Mouse (Mus musculus): ENCODE data around the gene Bach2. TPM values are rescaled to one million over a fixed set of nuclear protein-coding genes. Genes with fewer than 3 reads are reported as not detected.

The Bach2 gene
- polyA plus RNA-seq, 1 experiment, result 18.7 TPM

GRCm38 (mm10) chr4:32538488-32538887 is 299.9 kb downstream of the Bach2 start:
- Histone ChIP-seq H3K9ac (ENCODE audit: low read depth, poor library complexity, severe bottlenecking) (0 out of 2 replicates have a peak overlapping the region, but pooled peaks have one; percentile 11), H3K4me3 (ENCODE audit: low read depth, low read length) (no peak overlapping the region), H3K27ac (ENCODE audit: insufficient read depth, low read length) (no peak overlapping the region)

GRCm38 (mm10) chr4:32538987-32539386 is 300.4 kb downstream of the Bach2 start:
- H3K36me3 ChIP-seq (ENCODE audit: control insufficient read depth, insufficient read depth, low read length, poor library complexity, severe bottlenecking), result no peaks in the 10 kb centered on the region
- H3K9ac ChIP-seq (ENCODE audit: low read depth, poor library complexity, severe bottlenecking), result no peak overlapping the region
- no peaks in the 10 kb centered on the region for H3K9me3 ChIP-seq (replicated peaks; ENCODE audit: control insufficient read depth, insufficient read depth, low read length, poor library complexity, severe bottlenecking)
- no peak overlapping the region for H3K4me3 ChIP-seq (ENCODE audit: low read depth, low read length)
- TF ChIP-seq CTCF (IDR thresholded peaks at IDR 0.05; ENCODE audit: low read depth, low read length), result no peak
- no peak for TF ChIP-seq EP300 (IDR thresholded peaks at IDR 0.05; ENCODE audit: insufficient read depth, low read depth, low read length)
- no peak for TF ChIP-seq POLR2A (IDR thresholded peaks at IDR 0.05; ENCODE audit: insufficient read depth, low read length)
- H3K27ac ChIP-seq (ENCODE audit: insufficient read depth, low read length), result no peak overlapping the region
- H3K4me1 ChIP-seq (ENCODE audit: control insufficient read depth, insufficient read depth, low read length), result no peaks in the 10 kb centered on the region
- H3K27me3 ChIP-seq (ENCODE audit: control insufficient read depth, insufficient read depth, low read length, poor library complexity, severe bottlenecking), result no peaks in the 10 kb centered on the region

More at GRCm38 (mm10) chr4:32538488-32538887, 299.9 kb downstream of the Bach2 start:
- Histone ChIP-seq H3K9me3 (replicated peaks; ENCODE audit: control insufficient read depth, insufficient read depth, low read length, poor library complexity, severe bottlenecking) (no peaks in the 10 kb centered on the region), H3K27me3 (ENCODE audit: control insufficient read depth, insufficient read depth, low read length, poor library complexity, severe bottlenecking) (no peaks in the 10 kb centered on the region), H3K36me3 (ENCODE audit: control insufficient read depth, insufficient read depth, low read length, poor library complexity, severe bottlenecking) (no peaks in the 10 kb centered on the region), H3K4me1 (ENCODE audit: control insufficient read depth, insufficient read depth, low read length) (no peaks in the 10 kb centered on the region)
- TF ChIP-seq EP300 (IDR thresholded peaks at IDR 0.05; ENCODE audit: insufficient read depth, low read depth, low read length), result no peak
- TF ChIP-seq POLR2A (IDR thresholded peaks at IDR 0.05; ENCODE audit: insufficient read depth, low read length), result no peak
- no peak for TF ChIP-seq CTCF (IDR thresholded peaks at IDR 0.05; ENCODE audit: low read depth, low read length)

GRCm38 (mm10) chr4:32544821-32545545 is 306.4 kb downstream of the Bach2 start:
- Histone ChIP-seq H3K36me3 (ENCODE audit: control insufficient read depth, insufficient read depth, low read length, poor library complexity, severe bottlenecking) (no peaks in the 10 kb centered on the region), H3K4me1 (ENCODE audit: control insufficient read depth, insufficient read depth, low read length) (no peaks in the 10 kb centered on the region), H3K4me3 (ENCODE audit: low read depth, low read length) (no peak overlapping the region), H3K9ac (ENCODE audit: low read depth, poor library complexity, severe bottlenecking) (no peak overlapping the region), H3K27ac (ENCODE audit: insufficient read depth, low read length) (no peak overlapping the region), H3K9me3 (replicated peaks; ENCODE audit: control insufficient read depth, insufficient read depth, low read length, poor library complexity, severe bottlenecking) (no peaks in the 10 kb centered on the region), H3K27me3 (ENCODE audit: control insufficient read depth, insufficient read depth, low read length, poor library complexity, severe bottlenecking) (no peaks in the 10 kb centered on the region)
- TF ChIP-seq POLR2A (IDR thresholded peaks at IDR 0.05; ENCODE audit: insufficient read depth, low read length) (no peak), CTCF (IDR thresholded peaks at IDR 0.05; ENCODE audit: low read depth, low read length) (no peak), EP300 (IDR thresholded peaks at IDR 0.05; ENCODE audit: insufficient read depth, low read depth, low read length) (no peak)

- Histone ChIP-seq H3K4me1 (ENCODE audit: control insufficient read depth, insufficient read depth, low read length) (no peaks in the 10 kb centered on the region), H3K4me3 (ENCODE audit: low read depth, low read length) (no peak overlapping the region), H3K9ac (ENCODE audit: low read depth, poor library complexity, severe bottlenecking) (no peak overlapping the region), H3K27ac (ENCODE audit: insufficient read depth, low read length) (no peak overlapping the region), H3K9me3 (replicated peaks; ENCODE audit: control insufficient read depth, insufficient read depth, low read length, poor library complexity, severe bottlenecking) (no peaks in the 10 kb centered on the region), H3K36me3 (ENCODE audit: control insufficient read depth, insufficient read depth, low read length, poor library complexity, severe bottlenecking) (no peaks in the 10 kb centered on the region), H3K27me3 (ENCODE audit: control insufficient read depth, insufficient read depth, low read length, poor library complexity, severe bottlenecking) (no peaks in the 10 kb centered on the region)
- TF ChIP-seq EP300 (IDR thresholded peaks at IDR 0.05; ENCODE audit: insufficient read depth, low read depth, low read length) (no peak), CTCF (IDR thresholded peaks at IDR 0.05; ENCODE audit: low read depth, low read length) (no peak), POLR2A (IDR thresholded peaks at IDR 0.05; ENCODE audit: insufficient read depth, low read length) (no peak)
These were observed 306.9 kb downstream of the Bach2 start for GRCm38 (mm10) chr4:32545548-32545947.

GRCm38 (mm10) chr4:32549150-32549549 is 310.5 kb downstream of the Bach2 start:
- no peaks in the 10 kb centered on the region for H3K27me3 ChIP-seq (ENCODE audit: control insufficient read depth, insufficient read depth, low read length, poor library complexity, severe bottlenecking)

GRCm38 (mm10) chr4:32551337-32551736 is 312.7 kb downstream of the Bach2 start:
- peak; percentile 68 for TF ChIP-seq CTCF (IDR thresholded peaks at IDR 0.05; ENCODE audit: low read depth, low read length)
- TF ChIP-seq EP300 (IDR thresholded peaks at IDR 0.05; ENCODE audit: insufficient read depth, low read depth, low read length), result no peak
- Histone ChIP-seq H3K9me3 (replicated peaks; ENCODE audit: control insufficient read depth, insufficient read depth, low read length, poor library complexity, severe bottlenecking) (no peaks in the 10 kb centered on the region), H3K27me3 (ENCODE audit: control insufficient read depth, insufficient read depth, low read length, poor library complexity, severe bottlenecking) (no peaks in the 10 kb centered on the region), H3K4me1 (ENCODE audit: control insufficient read depth, insufficient read depth, low read length) (no peaks in the 10 kb centered on the region), H3K27ac (ENCODE audit: insufficient read depth, low read length) (no peak overlapping the region), H3K9ac (ENCODE audit: low read depth, poor library complexity, severe bottlenecking) (no peak overlapping the region), H3K36me3 (ENCODE audit: control insufficient read depth, insufficient read depth, low read length, poor library complexity, severe bottlenecking) (no peaks in the 10 kb centered on the region), H3K4me3 (ENCODE audit: low read depth, low read length) (no peak overlapping the region)

More at GRCm38 (mm10) chr4:32549150-32549549, 310.5 kb downstream of the Bach2 start:
- Histone ChIP-seq H3K4me3 (ENCODE audit: low read depth, low read length) (no peak overlapping the region), H3K9me3 (replicated peaks; ENCODE audit: control insufficient read depth, insufficient read depth, low read length, poor library complexity, severe bottlenecking) (no peaks in the 10 kb centered on the region), H3K9ac (ENCODE audit: low read depth, poor library complexity, severe bottlenecking) (no peak overlapping the region), H3K27ac (ENCODE audit: insufficient read depth, low read length) (no peak overlapping the region), H3K36me3 (ENCODE audit: control insufficient read depth, insufficient read depth, low read length, poor library complexity, severe bottlenecking) (no peaks in the 10 kb centered on the region), H3K4me1 (ENCODE audit: control insufficient read depth, insufficient read depth, low read length) (no peaks in the 10 kb centered on the region)
- no peak for TF ChIP-seq EP300 (IDR thresholded peaks at IDR 0.05; ENCODE audit: insufficient read depth, low read depth, low read length)
- no peak for TF ChIP-seq POLR2A (IDR thresholded peaks at IDR 0.05; ENCODE audit: insufficient read depth, low read length)
- TF ChIP-seq CTCF (IDR thresholded peaks at IDR 0.05; ENCODE audit: low read depth, low read length), result no peak
